Mouse (Mus musculus) embryo, embryonic 11 days (tissue): ENCODE data around the gene Vmn1r113.
"Not testable (repeated sequence)": the region's sequence is repeated elsewhere in the genome, so short reads cannot be mapped to it uniquely, and the experiment has no call there.

Experiments
- DNase-seq: peaks from one replicate; pipeline ENCODE4 v3.0.0-alpha.2; 2015

Gene Vmn1r113

GRCm38 (mm10) chr7:20786985-20787384 lies at the start of gene Vmn1r113:
Vmn1r113 (plus strand) TSS chr7:20787285.
- DNase-seq = not testable (repeated sequence)

GRCm38 (mm10) chr7:20770885-20771284 lies 16.2 kb upstream of the Vmn1r113 start, which contains the start of gene Vmn1r112:
Vmn1r112 (plus strand) TSS chr7:20771185.
- DNase-seq = not testable (repeated sequence)

GRCm38 (mm10) chr7:20812086-20812485 lies 25.0 kb downstream of the Vmn1r113 start, which contains the start of gene Vmn1r114:
Vmn1r114 (minus strand) TSS chr7:20812186.
- not testable (repeated sequence) for DNase-seq
